Mouse (Mus musculus) erythroblast, embryonic 14.5 days (primary cell): ENCODE measurements around the gene Olfr874.

ENCODE experiments used
- GATA1 ChIP-seq: IDR thresholded peaks from 2 replicates; pipeline ENCODE4 v1.6.1; 2012; ENCODE audit warnings: low read length, inconsistent platforms, mixed read lengths
- TAL1 ChIP-seq: IDR thresholded peaks from 3 replicates; pipeline ENCODE4 v1.6.1; 2012; ENCODE audit warnings: low read length, inconsistent platforms, mixed read lengths

DNA sequence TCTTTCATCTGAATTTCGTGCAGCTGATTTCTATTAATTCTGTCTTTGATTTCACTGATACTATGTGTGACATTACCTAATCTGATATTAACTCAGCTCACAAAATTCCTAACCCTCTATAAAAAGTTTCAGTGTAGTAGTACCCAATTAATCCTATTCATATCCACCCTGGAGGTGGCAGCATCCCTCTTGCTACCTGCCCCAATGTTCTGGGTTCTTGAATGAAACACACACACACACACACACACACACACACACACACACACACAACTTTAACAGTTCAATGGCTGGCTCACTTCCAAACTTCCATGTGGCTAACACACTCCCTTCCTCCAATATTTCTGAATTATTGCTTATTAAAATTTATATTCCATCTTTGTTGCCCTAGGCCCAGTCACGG is 25.8 kb downstream of the Olfr874 start:
- TF ChIP-seq GATA1 (no peak), TAL1 (no peak)
